Mouse (Mus musculus): ENCODE data around the gene Etl4.

GRCm38 (mm10) chr2:20324954-20325353 is 415.4 kb downstream of the Etl4 start:
- TF ChIP-seq CHD2 (IDR thresholded peaks at IDR 0.05; ENCODE audit: low read length) (no peak), CTCF (IDR thresholded peaks at IDR 0.05 in 2 of 3, conservative IDR thresholded peaks at IDR 0.05 in 1 of 3; ENCODE audit: control insufficient read depth in 1 of 3, insufficient read depth in 1 of 3, low read depth in 2 of 3, low read length in 3 of 3, poor library complexity in 1 of 3, severe bottlenecking in 1 of 3) (no peak), ETS1 (IDR thresholded peaks at IDR 0.05; ENCODE audit: low read depth, low read length) (no peak), USF1 (IDR thresholded peaks at IDR 0.05; ENCODE audit: low read depth, low read length) (no peak), POLR2A (IDR thresholded peaks at IDR 0.05; ENCODE audit: control insufficient read depth in 1 of 2, insufficient read depth in 1 of 2, low read depth in 1 of 2, low read length in 2 of 2, poor library complexity in 1 of 2) (no peak), JUND (IDR thresholded peaks at IDR 0.05; ENCODE audit: low read depth, low read length) (no peak), SMC3 (IDR thresholded peaks at IDR 0.05; ENCODE audit: low read depth, low read length) (no peak), POLR2AphosphoS2 (IDR thresholded peaks at IDR 0.05; ENCODE audit: low read length) (no peak), ZMIZ1 (IDR thresholded peaks at IDR 0.05; ENCODE audit: low read depth, low read length) (no peak), EP300 (IDR thresholded peaks at IDR 0.05; ENCODE audit: low read depth in 1 of 2, low read length in 2 of 2) (no peak), UBTF (IDR thresholded peaks at IDR 0.05; ENCODE audit: borderline replicate concordance, insufficient read depth, low read depth, low read length) (no peak)
